Mouse (Mus musculus) CH12.LX (cell line): ENCODE results near the gene Olfr288.

ENCODE experiments used
- CTCF ChIP-seq, 2 experiments: IDR thresholded peaks in 1 of 2; conservative IDR thresholded peaks in 1 of 2; 2 replicates each; pipeline ENCODE4 v1.5.1; 2011 to 2012; ENCODE audit warnings: low read depth in 2 of 2, low read length in 2 of 2, improper control_type of control experiment in 1 of 2, inconsistent platforms in 1 of 2, mild to moderate bottlenecking in 1 of 2, moderate library complexity in 1 of 2
- ETS1 ChIP-seq: conservative IDR thresholded peaks from 2 replicates; pipeline ENCODE4 v1.6.1; 2012; ENCODE audit warnings: low read depth, mild to moderate bottlenecking, inconsistent platforms, low read length, improper control_type of control experiment, moderate library complexity
- POLR2A ChIP-seq: IDR thresholded peaks from 2 replicates; pipeline ENCODE4 v1.6.1; 2011; ENCODE audit warnings: low read depth, mild to moderate bottlenecking, improper control_type of control experiment, low read length

DNA sequence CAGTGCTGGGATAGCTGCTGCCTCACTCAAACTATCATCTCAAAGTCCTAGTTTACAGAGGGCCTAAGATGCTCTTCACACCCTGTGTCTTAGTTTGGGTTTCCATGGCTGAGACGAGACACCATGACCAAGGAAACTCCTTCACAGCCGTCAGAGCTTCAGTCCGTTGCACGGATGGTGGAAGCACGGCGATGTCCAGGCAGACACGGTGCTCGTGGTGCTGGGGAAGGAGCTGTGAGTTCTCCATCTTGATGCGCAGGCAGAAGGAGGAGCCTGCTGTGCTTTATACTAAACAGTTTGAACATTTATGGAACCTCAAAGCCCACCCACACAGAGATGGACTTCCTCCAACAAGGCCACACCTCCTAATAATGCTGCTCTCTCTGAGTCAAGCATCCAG lies 58.5 kb downstream of the Olfr288 start:
- no peak for TF ChIP-seq POLR2A
- TF ChIP-seq ETS1 = no peak
- TF ChIP-seq CTCF (conservative IDR thresholded peaks at IDR 0.05 in 1 of 2, IDR thresholded peaks at IDR 0.05 in 1 of 2; ENCODE audit: low read depth in 2 of 2, low read length in 2 of 2) = no peak
